Mouse (Mus musculus) lung, embryonic 14.5 days (tissue): ENCODE data around the gene Znhit2. TPM values are rescaled to one million over a fixed set of nuclear protein-coding genes. Genes with fewer than 3 reads are reported as not detected.
"Not testable (repeated sequence)": the region's sequence is repeated elsewhere in the genome, so short reads cannot be mapped to it uniquely, and the experiment has no call there.

ENCODE experiments used
- ATAC-seq: fragments of 200-750 bp; cut with Nextera tagmentation; 2 replicates; pipeline ENCODE4 v1.8.0; 2017; ENCODE audit warnings: mild to moderate bottlenecking, moderate TSS enrichment, moderate library complexity; ENCODE audit not compliant: insufficient read depth
- DNase-seq: peaks from one replicate; pipeline ENCODE4 v3.0.0-alpha.2; 2015
- H3K27ac ChIP-seq: fragments of 300-500 bp; sonication (generic); 2 replicates; pipeline ENCODE4 v1.5.1; 2014; ENCODE audit warnings: low read depth, mild to moderate bottlenecking, moderate library complexity
- H3K27me3 ChIP-seq: fragments of 300-500 bp; sonication (generic); 2 replicates; pipeline ENCODE4 v1.6.1; 2014; ENCODE audit warnings: low read length, control low read depth; ENCODE audit not compliant: insufficient read depth
- H3K36me3 ChIP-seq: fragments of 300-500 bp; sonication (generic); 2 replicates; pipeline ENCODE4 v1.6.1; 2014; ENCODE audit warnings: control low read depth; ENCODE audit not compliant: insufficient read depth
- H3K4me1 ChIP-seq: fragments of 300-500 bp; sonication (generic); 2 replicates; pipeline ENCODE4 v1.6.1; 2014; ENCODE audit warnings: antibody characterized with exemption, control low read depth; ENCODE audit not compliant: insufficient read depth
- H3K4me2 ChIP-seq: fragments of 300-500 bp; sonication (generic); 2 replicates; pipeline ENCODE4 v1.6.1; 2014; ENCODE audit warnings: mild to moderate bottlenecking
- H3K4me3 ChIP-seq: fragments of 300-500 bp; sonication (generic); 2 replicates; pipeline ENCODE4 v1.5.1; 2014; ENCODE audit warnings: low read depth, low read length
- H3K9ac ChIP-seq: fragments of 300-500 bp; sonication (generic); 2 replicates; pipeline ENCODE4 v1.6.1; 2014
- H3K9me3 ChIP-seq: fragments of 300-500 bp; sonication (generic); 2 replicates; pipeline ENCODE4 v1.6.1; 2016; ENCODE audit warnings: low read depth, low read length, control low read depth
- CTCF ChIP-seq: IDR thresholded peaks from 2 replicates; pipeline ENCODE4 v1.5.1; 2016; ENCODE audit warnings: antibody characterized with exemption, low read depth
- WGBS: fragments of 180-500 bp; shearing (Covaris S2); extraction: QIAGEN DNeasy Blood & Tissue Kit; methylation state at CpG from one replicate; pipeline ENCODE4 v1.1.7; 2014; 5-methylcytosine and 5-hydroxymethylcytosine counted together
- polyA plus RNA-seq: library from polyadenylated mRNA; unstranded; fragments of >200 nt; fragmentation: Nextera tagmentation; extraction: Ambion mirVana; gene quantifications from 2 replicates; pipeline ENCODE4 v1.2.1, GENCODE M21; 2014

Znhit2 gene
- polyA plus RNA-seq, 1 experiment from 2014 or later, result 34.3 TPM

- H3K4me1 ChIP-seq, result no peaks in the 10 kb centered on the region
- no peak overlapping the region for H3K27ac ChIP-seq
- no peak for TF ChIP-seq CTCF
- no peak overlapping the region for H3K4me2 ChIP-seq
- H3K9ac ChIP-seq, result no peak overlapping the region
- no peak overlapping the region for H3K4me3 ChIP-seq
- ATAC-seq (no peak), DNase-seq (no peak)
- no peaks in the 10 kb centered on the region for H3K9me3 ChIP-seq
- no peaks in the 10 kb centered on the region for H3K36me3 ChIP-seq
- H3K27me3 ChIP-seq, result no peaks in the 10 kb centered on the region
These were observed 23.3 kb upstream of the Znhit2 start for GRCm38 (mm10) chr19:6037695-6038094.

DNA sequence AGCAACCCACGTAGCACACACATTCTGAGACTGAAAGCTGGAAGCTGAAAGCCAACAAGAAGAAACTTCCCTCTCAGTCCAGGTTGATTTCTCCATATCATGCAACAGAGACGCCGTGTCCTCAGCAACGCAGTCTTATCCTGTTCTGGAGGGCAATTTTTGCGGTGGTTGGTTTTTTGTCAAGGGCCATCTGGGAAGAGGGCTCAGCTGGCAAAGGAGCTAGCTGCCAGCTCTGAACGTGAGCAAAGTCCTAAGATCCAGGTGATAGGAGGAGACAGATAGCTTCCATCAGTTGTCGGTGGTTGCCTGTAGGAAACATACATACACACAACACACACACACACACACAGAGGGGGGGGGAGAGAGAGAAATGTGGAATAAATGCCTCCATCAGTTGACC is 22.7 kb upstream of the Znhit2 start:
- ATAC-seq (no peak), DNase-seq (no peak)
- no peak overlapping the region for H3K27ac ChIP-seq

DNA sequence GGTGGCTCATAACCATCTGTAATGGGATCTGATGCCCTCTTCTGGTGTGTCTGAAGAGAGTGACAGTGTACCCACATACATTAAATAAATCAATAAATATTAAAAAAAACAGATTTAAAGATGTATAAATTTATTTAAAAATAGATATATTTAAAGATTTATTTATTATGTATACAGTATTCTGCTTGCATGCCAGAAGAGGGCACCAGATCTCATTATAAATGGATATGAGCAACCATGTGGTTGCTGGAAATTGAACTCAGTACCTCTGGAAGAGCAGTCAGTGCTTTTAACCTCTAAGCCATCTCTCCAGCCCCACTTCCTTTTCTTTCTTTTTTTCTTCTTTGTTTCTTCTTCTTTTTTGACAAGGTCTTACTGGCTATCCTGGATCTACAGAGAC is 21.0 kb upstream of the Znhit2 start:
- Histone ChIP-seq H3K4me3 (no peak overlapping the region), H3K27me3 (no peaks in the 10 kb centered on the region), H3K4me1 (no peaks in the 10 kb centered on the region), H3K4me2 (no peak overlapping the region), H3K27ac (no peak overlapping the region), H3K9me3 (no peaks in the 10 kb centered on the region), H3K9ac (no peak overlapping the region), H3K36me3 (no peaks in the 10 kb centered on the region)
- 0 out of 2 replicates have a peak, but pooled peaks have one; percentile 15 for TF ChIP-seq CTCF
- no peak for ATAC-seq
- DNase-seq, result no peak

More for the DNA sequence above, 22.7 kb upstream of the Znhit2 start:
- no peak overlapping the region for H3K4me3 ChIP-seq
- H3K9me3 ChIP-seq, result no peaks in the 10 kb centered on the region
- no peaks in the 10 kb centered on the region for H3K27me3 ChIP-seq
- H3K9ac ChIP-seq, result no peak overlapping the region
- H3K4me1 ChIP-seq, result no peaks in the 10 kb centered on the region
- H3K4me2 ChIP-seq, result no peak overlapping the region
- no peak for TF ChIP-seq CTCF
- 80% methylated on average over 7 of the region's 7 CpGs for WGBS
- H3K36me3 ChIP-seq, result no peaks in the 10 kb centered on the region

DNA sequence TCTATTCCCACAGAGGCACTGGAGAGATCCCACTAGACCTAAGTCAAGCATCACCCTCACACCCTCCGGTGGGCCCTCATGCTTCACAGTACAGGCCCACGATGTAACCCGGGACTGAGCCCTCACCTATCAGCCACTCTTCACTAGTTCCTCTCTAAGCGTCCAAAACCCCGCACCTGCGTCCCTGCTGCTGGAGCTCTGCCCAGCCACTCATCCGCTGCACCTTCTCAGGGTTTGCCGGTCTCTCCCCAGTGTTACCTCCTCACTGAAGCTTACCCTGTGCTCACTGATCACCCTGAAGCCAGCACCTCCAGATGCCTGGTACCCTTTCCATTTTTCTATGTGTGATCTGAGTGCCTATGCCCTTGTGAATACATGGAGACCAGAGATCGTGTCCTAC is 18.7 kb upstream of the Znhit2 start:
- Histone ChIP-seq H3K4me2 (no peak overlapping the region), H3K4me3 (no peak overlapping the region), H3K36me3 (no peaks in the 10 kb centered on the region), H3K9me3 (no peaks in the 10 kb centered on the region), H3K9ac (no peak overlapping the region), H3K27ac (no peak overlapping the region), H3K27me3 (no peaks in the 10 kb centered on the region), H3K4me1 (no peaks in the 10 kb centered on the region; the same call in 1 of the 2 replicates)
- DNase-seq, result no peak
- TF ChIP-seq CTCF, result no peak
- WGBS, result 77% methylated on average over 9 of the region's 9 CpGs
- no peak for ATAC-seq

- peak; percentile 52 for TF ChIP-seq CTCF
- H3K9ac ChIP-seq, ATAC-seq, H3K9me3 ChIP-seq, H3K27me3 ChIP-seq, H3K27ac ChIP-seq, H3K4me3 ChIP-seq, H3K4me1 ChIP-seq, H3K4me2 ChIP-seq: not testable (repeated sequence)
- peaks cover 13% of the 10 kb centered on the region for H3K36me3 ChIP-seq
- peak; percentile 79 for DNase-seq
- WGBS, result 42% methylated on average over 4 of the region's 4 CpGs
These were observed 16.9 kb upstream of the Znhit2 start for GRCm38 (mm10) chr19:6044102-6044501.

DNA sequence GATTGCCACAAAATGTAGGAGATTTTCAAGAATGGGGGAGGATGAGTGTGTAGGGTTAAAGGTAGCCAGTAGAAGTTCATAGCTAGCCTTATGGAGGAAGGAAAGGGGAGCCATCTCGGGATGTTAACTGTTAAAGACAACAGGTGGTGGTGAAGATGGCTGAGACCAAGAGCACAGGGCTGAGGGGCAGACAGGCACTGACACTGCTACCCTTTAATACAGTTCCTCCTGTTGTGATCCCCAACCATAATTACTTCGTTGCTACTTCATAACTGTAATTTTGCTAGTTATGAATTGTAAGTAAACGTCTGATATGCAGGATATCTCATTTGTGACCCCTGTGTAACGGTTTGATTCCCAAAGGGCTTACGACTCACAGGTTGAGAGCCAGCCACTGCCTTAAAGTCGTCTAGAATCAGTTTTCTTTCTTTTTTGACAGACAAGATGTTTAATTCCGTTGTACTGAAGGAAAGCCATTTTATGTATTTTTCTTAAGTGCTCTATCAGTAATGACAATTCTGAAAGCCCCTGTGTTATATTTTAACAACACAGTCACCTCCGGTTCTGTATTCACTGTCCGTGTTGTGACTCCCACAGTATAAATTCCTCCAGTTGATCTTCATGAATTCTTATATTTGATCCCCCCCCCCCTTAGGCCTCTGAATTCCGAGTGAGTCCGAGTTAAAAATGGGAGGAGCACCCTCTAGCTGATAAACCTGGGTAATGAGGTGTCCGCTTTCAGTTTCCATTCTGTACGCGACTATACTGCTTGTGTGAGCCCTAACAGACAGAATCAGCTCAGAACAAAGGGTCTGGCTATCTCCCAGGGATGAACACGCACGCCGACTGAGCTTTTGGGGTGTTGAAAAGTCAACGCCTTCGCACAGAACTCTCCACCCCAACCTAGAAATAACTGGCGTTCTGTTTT is 15.4 kb upstream of the Znhit2 start:
- H3K4me2 ChIP-seq, result peak overlapping the region; percentile 78
- peak; percentile 70 for DNase-seq
- no peaks in the 10 kb centered on the region for H3K27me3 ChIP-seq
- peak overlapping the region; percentile 99 for H3K27ac ChIP-seq
- H3K9me3 ChIP-seq, result no peaks in the 10 kb centered on the region
- H3K4me3 ChIP-seq, result peak overlapping the region; percentile 94
- 14% methylated on average over 20 of the region's 20 CpGs for WGBS
- H3K4me1 ChIP-seq, result peaks cover 6% of the 10 kb centered on the region; the same call in 1 of the 2 replicates
- peaks cover 28% of the 10 kb centered on the region for H3K36me3 ChIP-seq
- ATAC-seq, result peak; percentile 29; the same call in 1 of the 2 replicates
- TF ChIP-seq CTCF, result no peak
- H3K9ac ChIP-seq, result peak overlapping the region; percentile 92

DNA sequence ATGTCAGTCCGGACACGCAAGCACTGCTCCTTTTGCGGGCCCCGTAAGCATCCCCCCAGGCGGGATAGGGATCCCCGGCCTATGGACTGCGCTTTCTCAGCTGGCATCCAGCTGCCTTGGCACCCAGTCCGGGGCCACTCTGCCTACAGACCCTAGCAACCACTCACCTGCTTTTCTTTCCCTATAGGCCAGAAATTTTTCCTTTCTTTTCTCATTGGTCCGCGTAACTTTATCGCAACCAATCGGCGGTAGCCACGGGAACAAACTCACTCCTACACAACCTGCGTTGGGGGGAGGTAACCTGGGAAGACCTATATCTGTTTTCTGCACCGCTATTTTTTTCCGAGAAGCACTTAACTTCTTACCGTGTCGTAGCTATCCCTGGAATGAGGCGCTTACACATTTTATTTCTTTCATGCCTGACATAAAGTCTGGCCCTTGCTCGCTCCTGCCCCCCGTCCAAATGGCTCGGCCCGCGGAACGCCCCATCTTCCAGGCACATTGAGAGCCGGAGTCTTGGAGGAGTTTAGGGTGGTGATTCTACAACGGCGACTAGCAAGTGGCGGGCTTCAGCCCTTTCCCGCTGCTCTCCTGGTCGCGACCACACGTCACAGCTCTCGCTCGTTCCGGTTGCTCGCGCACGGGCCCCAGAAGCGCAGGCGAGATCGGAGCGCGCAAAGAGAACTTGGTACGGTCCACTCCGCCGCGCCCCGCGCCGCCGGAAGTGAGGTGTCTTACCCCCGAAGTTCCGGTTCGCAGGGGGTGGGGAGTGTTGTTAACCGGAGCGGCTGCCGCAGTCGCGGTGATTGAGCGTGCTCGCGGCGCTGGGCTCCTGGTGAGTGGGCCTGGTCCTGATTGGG is 14.5 kb upstream of the Znhit2 start, which contains the start of gene Syvn1:
TSS of gene Syvn1 (plus strand) at position 283 of the 860 bp plus-strand sequence.
- Histone ChIP-seq H3K4me1 (peaks cover 6% of the 10 kb centered on the region; the same call in 1 of the 2 replicates), H3K4me3 (peak within 1 kb of the TSS; percentile 94), H3K36me3 (peaks cover 37% of the 10 kb centered on the region), H3K9ac (peak within 1 kb of the TSS; percentile 92), H3K9me3 (no peaks in the 10 kb centered on the region), H3K27ac (peak within 1 kb of the TSS; percentile 99), H3K4me2 (peak within 1 kb of the TSS; percentile 78), H3K27me3 (no peaks in the 10 kb centered on the region)
- TF ChIP-seq CTCF, result no peak
- peak; percentile 91 for ATAC-seq
- WGBS, result under 1% methylated on average over 65 of the region's 65 CpGs
- DNase-seq, result peak; percentile 97
